Mouse (Mus musculus) cerebellum, postnatal 36 days (tissue): ENCODE data around the gene Sox21.

Source experiments
- DNase-seq, 2 experiments: peaks; one replicate each; pipeline ENCODE4 v3.0.0; 2021 to 2022; ENCODE audit warnings: mixed read lengths in 2 of 2

Sox21 gene

GRCm38 (mm10) chr14:118236886-118237289, at the start of gene Sox21:
Sox21 (minus strand) TSS chr14:118237030.
- DNase-seq = no peak

GRCm38 (mm10) chr14:118286096-118286495, 49.3 kb upstream of the Sox21 start:
- DNase-seq = no peak

GRCm38 (mm10) chr14:118282917-118283316, 46.1 kb upstream of the Sox21 start:
- no peak for DNase-seq

GRCm38 (mm10) chr14:118282272-118282671, 45.4 kb upstream of the Sox21 start:
- DNase-seq = no peak

- DNase-seq = no peak
Measured at GRCm38 (mm10) chr14:118277704-118278498, 41.1 kb upstream of the Sox21 start.

GRCm38 (mm10) chr14:118272594-118273555, 36.0 kb upstream of the Sox21 start:
- no peak for DNase-seq

- DNase-seq = no peak
Measured at GRCm38 (mm10) chr14:118268849-118269248, 32.0 kb upstream of the Sox21 start.

GRCm38 (mm10) chr14:118266660-118267059, 29.8 kb upstream of the Sox21 start, which contains the start of gene Gm9376:
Gm9376 (plus strand) TSS chr14:118266960.
- DNase-seq = no peak

GRCm38 (mm10) chr14:118253381-118253780, 16.6 kb upstream of the Sox21 start:
- DNase-seq = no peak

GRCm38 (mm10) chr14:118241416-118241815, 4.6 kb upstream of the Sox21 start:
- DNase-seq = no peak

GRCm38 (mm10) chr14:118239351-118239750, 2.5 kb upstream of the Sox21 start:
- DNase-seq = no peak

GRCm38 (mm10) chr14:118237786-118238185, 956 bp upstream of the Sox21 start:
- DNase-seq = no peak

GRCm38 (mm10) chr14:118235973-118236885, 601 bp downstream of the Sox21 start:
- DNase-seq = no peak

GRCm38 (mm10) chr14:118235361-118235972, 1.4 kb downstream of the Sox21 start:
- no peak for DNase-seq

GRCm38 (mm10) chr14:118234541-118235210, 2.2 kb downstream of the Sox21 start:
- DNase-seq = no peak

- no peak for DNase-seq
Measured at GRCm38 (mm10) chr14:118233786-118234540, 2.9 kb downstream of the Sox21 start.

- no peak for DNase-seq
Measured at GRCm38 (mm10) chr14:118232381-118232970, 4.4 kb downstream of the Sox21 start.

- DNase-seq = no peak
Measured at GRCm38 (mm10) chr14:118226471-118227155, 10.2 kb downstream of the Sox21 start.

GRCm38 (mm10) chr14:118225911-118226310, 10.9 kb downstream of the Sox21 start:
- DNase-seq = no peak
